Mouse (Mus musculus): ENCODE measurements around the gene Map2k7. TPM values are rescaled to one million over a fixed set of nuclear protein-coding genes. Genes with fewer than 3 reads are reported as not detected.

Map2k7 gene
- polyA plus RNA-seq (2012; rRNA removed): 39.9 and 50.3 TPM in 2 replicates

- DNase-seq (ENCODE audit: low spot score): peak; percentile 100
Measured at GRCm38 (mm10) chr8:4238434-4239192, at the start of gene Map2k7, which contains the start of gene Gm49320. Gene Map2k7 (plus strand): TSS chr8:4238740. Gene Gm49320 (plus strand): TSS chr8:4238865.

- no peak for DNase-seq (ENCODE audit: low spot score)
Measured at GRCm38 (mm10) chr8:4189031-4189722, 49.4 kb upstream of the Map2k7 start.

- no peak for DNase-seq (ENCODE audit: low spot score)
Measured at GRCm38 (mm10) chr8:4192305-4192704, 46.2 kb upstream of the Map2k7 start.

GRCm38 (mm10) chr8:4192807-4193587 lies 45.5 kb upstream of the Map2k7 start:
- DNase-seq (ENCODE audit: low spot score): peak; percentile 75

GRCm38 (mm10) chr8:4193588-4193894 lies 45.0 kb upstream of the Map2k7 start:
- DNase-seq (ENCODE audit: low spot score): no peak

- DNase-seq (ENCODE audit: low spot score): no peak
Measured at GRCm38 (mm10) chr8:4201321-4201720, 37.2 kb upstream of the Map2k7 start.

GRCm38 (mm10) chr8:4205246-4206123 lies 33.1 kb upstream of the Map2k7 start:
- DNase-seq (ENCODE audit: low spot score): no peak

- DNase-seq (ENCODE audit: low spot score): no peak
Measured at GRCm38 (mm10) chr8:4206182-4207015, 32.1 kb upstream of the Map2k7 start.

- no peak for DNase-seq (ENCODE audit: low spot score)
Measured at GRCm38 (mm10) chr8:4207016-4207350, 31.6 kb upstream of the Map2k7 start.

- no peak for DNase-seq (ENCODE audit: low spot score)
Measured at GRCm38 (mm10) chr8:4211097-4211496, 27.4 kb upstream of the Map2k7 start.

GRCm38 (mm10) chr8:4212809-4213209 lies 25.7 kb upstream of the Map2k7 start:
- no peak for DNase-seq (ENCODE audit: low spot score)

GRCm38 (mm10) chr8:4213210-4214005 lies 25.1 kb upstream of the Map2k7 start:
- no peak for DNase-seq (ENCODE audit: low spot score)

- no peak for DNase-seq (ENCODE audit: low spot score)
Measured at GRCm38 (mm10) chr8:4214006-4214980, 24.2 kb upstream of the Map2k7 start.

- DNase-seq (ENCODE audit: low spot score): no peak
Measured at GRCm38 (mm10) chr8:4216296-4216695, 22.2 kb upstream of the Map2k7 start.

- no peak for DNase-seq (ENCODE audit: low spot score)
Measured at GRCm38 (mm10) chr8:4216791-4217621, 21.5 kb upstream of the Map2k7 start, which contains the start of gene Prr36. Gene Prr36 (minus strand): TSS chr8:4217459.

GRCm38 (mm10) chr8:4219617-4220016 lies 18.9 kb upstream of the Map2k7 start:
- no peak for DNase-seq (ENCODE audit: low spot score)

- DNase-seq (ENCODE audit: low spot score): no peak
Measured at GRCm38 (mm10) chr8:4222059-4222458, 16.5 kb upstream of the Map2k7 start.

GRCm38 (mm10) chr8:4226323-4226722 lies 12.2 kb upstream of the Map2k7 start:
- no peak for DNase-seq (ENCODE audit: low spot score)

Data from urinary bladder, adult 2 months (tissue).